Mouse (Mus musculus) testis, adult 2 months (tissue): ENCODE results near the gene Fus. TPM values are rescaled to one million over a fixed set of nuclear protein-coding genes. Genes with fewer than 3 reads are reported as not detected.

Experiments used
- H3K27ac ChIP-seq: fragments of 200-500 bp; 2 replicates; pipeline ENCODE4 v1.5.1; 2012; ENCODE audit warnings: low read depth, low read length; ENCODE audit not compliant: control insufficient read depth, insufficient read depth
- H3K27me3 ChIP-seq: fragments of 200-500 bp; 2 replicates; pipeline ENCODE4 v1.6.1; 2012; ENCODE audit warnings: mild to moderate bottlenecking, low read length, moderate library complexity; ENCODE audit not compliant: control insufficient read depth, insufficient read depth
- H3K36me3 ChIP-seq: fragments of 200-500 bp; 2 replicates; pipeline ENCODE4 v1.6.1; 2012; ENCODE audit warnings: mild to moderate bottlenecking, low read length; ENCODE audit not compliant: control insufficient read depth, insufficient read depth
- H3K4me1 ChIP-seq: fragments of 200-500 bp; 2 replicates; pipeline ENCODE4 v1.6.1; 2012; ENCODE audit warnings: low read length; ENCODE audit not compliant: control insufficient read depth, insufficient read depth
- H3K4me3 ChIP-seq: fragments of 200-500 bp; 2 replicates; pipeline ENCODE4 v1.5.1; 2012; ENCODE audit warnings: low read depth, mild to moderate bottlenecking, low read length, moderate library complexity, mixed read lengths; ENCODE audit not compliant: control insufficient read depth
- CTCF ChIP-seq: fragments of 200-500 bp; IDR thresholded peaks from 2 replicates; pipeline ENCODE4 v1.5.1; 2012; ENCODE audit warnings: low read depth, mild to moderate bottlenecking, inconsistent platforms, low read length, moderate library complexity; ENCODE audit not compliant: control insufficient read depth, insufficient read depth, insufficient replicate concordance
- POLR2A ChIP-seq: fragments of 200-500 bp; IDR thresholded peaks from 2 replicates; pipeline ENCODE4 v1.6.1; 2012; ENCODE audit warnings: low read depth, mild to moderate bottlenecking, inconsistent platforms, low read length, moderate library complexity; ENCODE audit not compliant: control insufficient read depth
- polyA plus RNA-seq: library from polyadenylated mRNA; depleted of rRNA; stranded (reverse); fragments of >200 nt; gene quantifications from 2 replicates; pipeline ENCODE4 v1.2.3, GENCODE M21; 2012

Gene Fus
- polyA plus RNA-seq, 1 experiment = 306 TPM

DNA sequence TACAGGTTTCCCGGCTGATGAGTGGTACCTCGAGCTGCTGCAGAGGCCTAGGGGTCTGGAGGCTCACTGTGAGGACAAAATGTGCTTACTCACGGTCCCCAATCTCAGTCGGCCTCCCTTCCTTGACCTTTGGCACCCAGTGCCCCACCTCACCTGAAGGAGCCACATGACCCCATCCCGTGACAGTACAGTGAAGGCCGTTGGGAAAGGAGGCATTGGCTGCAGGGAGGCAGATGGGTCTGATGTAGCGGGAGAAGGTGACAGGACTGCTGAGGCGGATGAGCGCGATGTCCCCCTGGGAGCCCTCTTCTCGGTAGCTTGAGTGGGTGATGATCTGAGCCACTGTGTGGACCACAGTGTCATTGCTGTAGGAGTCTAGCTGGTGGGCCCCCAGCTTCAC is 40.4 kb upstream of the Fus start:
- H3K4me3 ChIP-seq = no peak overlapping the region
- peaks cover 19% of the 10 kb centered on the region for H3K4me1 ChIP-seq

DNA sequence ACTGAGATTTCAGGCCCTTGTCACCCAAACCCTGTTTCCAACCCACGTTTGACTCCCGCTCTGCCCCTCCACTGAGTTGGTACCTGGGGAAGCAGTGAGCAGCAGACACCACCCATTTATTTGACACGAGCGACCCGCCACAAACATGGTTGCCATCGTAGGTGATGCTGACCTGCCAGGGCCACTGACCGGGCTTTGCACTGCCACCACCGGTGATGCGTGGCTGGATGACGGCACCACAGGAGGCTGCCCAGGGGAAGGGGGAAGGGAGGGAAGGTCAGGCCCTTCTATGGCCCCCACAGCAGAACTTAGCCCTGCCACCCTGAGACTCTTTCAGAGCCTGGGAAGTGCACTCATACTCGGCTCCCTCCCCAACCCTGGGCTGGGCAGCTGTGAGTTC is 39.5 kb upstream of the Fus start:
- Histone ChIP-seq H3K36me3 (peaks cover 2% of the 10 kb centered on the region), H3K27ac (no peak overlapping the region), H3K27me3 (no peaks in the 10 kb centered on the region), H3K4me3 (no peak overlapping the region), H3K4me1 (peaks cover 19% of the 10 kb centered on the region)
- TF ChIP-seq CTCF = no peak
- no peak for TF ChIP-seq POLR2A

More for the DNA sequence above, 40.4 kb upstream of the Fus start:
- H3K36me3 ChIP-seq = peaks cover 2% of the 10 kb centered on the region
- TF ChIP-seq POLR2A (no peak), CTCF (no peak)
- H3K27ac ChIP-seq = no peak overlapping the region
- no peaks in the 10 kb centered on the region for H3K27me3 ChIP-seq

DNA sequence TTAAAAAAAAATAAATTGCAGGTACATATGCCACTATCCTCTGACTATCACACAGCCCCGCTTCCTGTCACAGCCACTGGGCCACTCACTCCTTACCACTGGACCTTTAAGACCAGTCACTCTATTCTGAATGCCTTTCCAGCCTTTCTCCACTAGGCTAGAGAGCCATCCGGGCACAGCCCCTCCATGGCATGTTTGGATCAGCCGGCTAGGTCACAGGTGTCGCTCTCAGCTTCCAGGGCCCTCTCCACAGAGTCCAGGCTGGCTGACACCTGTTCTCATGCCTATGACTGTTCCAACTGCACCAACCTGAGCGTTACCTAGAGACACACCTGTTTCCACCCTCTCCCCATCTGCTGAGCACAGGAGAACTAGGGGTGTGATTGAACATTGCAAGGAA is 38.7 kb upstream of the Fus start:
- H3K4me1 ChIP-seq = peaks cover 18% of the 10 kb centered on the region
- H3K27me3 ChIP-seq = no peaks in the 10 kb centered on the region
- H3K36me3 ChIP-seq = peaks cover 2% of the 10 kb centered on the region
- no peak overlapping the region for H3K4me3 ChIP-seq
- TF ChIP-seq CTCF (no peak), POLR2A (no peak)
- H3K27ac ChIP-seq = no peak overlapping the region

DNA sequence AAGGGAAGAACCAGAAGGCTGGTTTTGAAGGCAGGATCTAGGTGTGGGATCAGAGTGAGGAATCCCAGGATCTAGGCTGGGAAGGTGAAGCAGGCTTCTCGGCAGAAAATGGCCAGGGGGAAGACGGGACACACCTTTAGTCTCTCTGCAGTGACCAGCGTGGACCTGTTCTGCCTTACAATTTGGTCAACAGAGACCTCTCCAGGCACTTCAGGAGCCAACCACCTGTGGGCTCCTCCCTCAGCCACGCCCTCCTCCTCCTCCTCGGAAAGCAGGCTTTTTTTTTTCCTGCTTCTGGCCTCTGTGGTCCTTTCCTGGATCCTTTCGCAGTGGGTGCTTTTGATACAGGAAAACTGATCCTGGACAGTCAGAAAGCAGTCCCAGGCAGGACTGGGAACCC is 37.3 kb upstream of the Fus start, which contains the start of gene Prss8:
Gene Prss8, minus strand, starts transcription at position 182 of the 400 bp plus-strand sequence.
- H3K27ac ChIP-seq = no peak within 1 kb of the TSS
- H3K36me3 ChIP-seq = peaks cover 2% of the 10 kb centered on the region; the same call in 1 of the 2 replicates
- peaks cover 14% of the 10 kb centered on the region for H3K4me1 ChIP-seq
- TF ChIP-seq CTCF (no peak), POLR2A (no peak)
- H3K27me3 ChIP-seq = no peaks in the 10 kb centered on the region
- peak within 1 kb of the TSS; percentile 4; the same call in 1 of the 2 replicates for H3K4me3 ChIP-seq

DNA sequence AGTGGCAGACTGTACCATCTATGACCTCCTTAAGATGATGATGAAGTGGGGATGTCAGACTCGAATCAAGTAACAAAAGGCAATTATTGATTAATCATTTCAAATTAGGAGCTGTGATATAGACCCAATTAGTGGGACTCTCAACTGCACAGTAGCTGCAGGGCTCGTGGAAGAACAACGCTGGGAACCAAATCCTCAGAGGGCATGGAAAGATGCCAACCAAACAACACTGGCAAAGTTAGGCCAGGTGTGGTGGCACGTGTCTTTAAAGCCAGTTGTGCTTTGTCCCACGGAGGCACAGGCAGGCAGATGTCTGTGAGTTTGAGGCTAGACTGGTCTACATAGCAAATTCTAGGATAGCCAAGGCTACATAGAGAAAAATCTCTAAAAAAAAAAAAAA is 36.6 kb upstream of the Fus start:
- Histone ChIP-seq H3K4me1 (peaks cover 18% of the 10 kb centered on the region), H3K4me3 (no peak overlapping the region), H3K27ac (no peak overlapping the region), H3K27me3 (no peaks in the 10 kb centered on the region), H3K36me3 (peaks cover 2% of the 10 kb centered on the region; the same call in 1 of the 2 replicates)
- no peak for TF ChIP-seq CTCF
- no peak for TF ChIP-seq POLR2A

DNA sequence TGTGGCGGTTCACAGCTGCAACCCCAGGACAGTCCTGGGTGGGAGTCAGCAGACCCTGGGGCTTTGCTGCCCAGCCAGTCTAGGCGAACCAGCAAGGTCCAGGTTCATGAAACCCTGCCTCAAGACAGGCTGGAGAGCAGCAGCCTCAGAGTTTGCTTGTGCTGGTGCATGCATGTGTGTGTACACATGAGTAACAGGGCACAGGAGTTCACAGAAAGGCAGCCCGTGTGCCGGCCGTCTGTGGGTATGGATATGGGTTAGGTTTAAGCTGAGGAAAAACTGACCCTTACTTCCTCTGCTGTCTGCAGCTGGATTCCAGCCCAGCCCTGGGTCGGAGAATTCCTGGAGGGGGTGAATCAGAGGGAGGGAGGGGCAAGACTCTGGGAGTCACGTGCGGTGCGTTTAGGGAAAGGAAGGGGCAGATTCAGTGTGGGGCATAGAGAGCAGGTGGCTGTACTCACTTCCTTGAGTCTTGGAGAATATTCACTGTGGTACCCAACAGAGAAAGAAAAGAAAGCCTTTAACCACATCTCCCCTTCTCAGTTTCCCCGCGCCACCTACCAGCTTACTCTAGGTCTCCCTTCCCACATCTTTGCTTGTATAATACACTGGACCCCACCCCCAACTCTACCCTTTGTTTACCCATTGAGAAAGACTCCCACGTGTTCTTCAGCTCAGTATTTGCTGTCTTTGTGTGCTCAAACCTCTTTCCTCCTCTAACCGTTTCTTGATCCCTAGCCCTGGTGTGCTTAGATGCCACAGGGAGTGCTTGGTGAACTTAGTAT is 35.7 kb upstream of the Fus start:
- H3K4me3 ChIP-seq = no peak overlapping the region
- TF ChIP-seq POLR2A (no peak), CTCF (no peak)
- H3K36me3 ChIP-seq = no peaks in the 10 kb centered on the region
- H3K4me1 ChIP-seq = peaks cover 25% of the 10 kb centered on the region
- H3K27me3 ChIP-seq = no peaks in the 10 kb centered on the region
- no peak overlapping the region for H3K27ac ChIP-seq

DNA sequence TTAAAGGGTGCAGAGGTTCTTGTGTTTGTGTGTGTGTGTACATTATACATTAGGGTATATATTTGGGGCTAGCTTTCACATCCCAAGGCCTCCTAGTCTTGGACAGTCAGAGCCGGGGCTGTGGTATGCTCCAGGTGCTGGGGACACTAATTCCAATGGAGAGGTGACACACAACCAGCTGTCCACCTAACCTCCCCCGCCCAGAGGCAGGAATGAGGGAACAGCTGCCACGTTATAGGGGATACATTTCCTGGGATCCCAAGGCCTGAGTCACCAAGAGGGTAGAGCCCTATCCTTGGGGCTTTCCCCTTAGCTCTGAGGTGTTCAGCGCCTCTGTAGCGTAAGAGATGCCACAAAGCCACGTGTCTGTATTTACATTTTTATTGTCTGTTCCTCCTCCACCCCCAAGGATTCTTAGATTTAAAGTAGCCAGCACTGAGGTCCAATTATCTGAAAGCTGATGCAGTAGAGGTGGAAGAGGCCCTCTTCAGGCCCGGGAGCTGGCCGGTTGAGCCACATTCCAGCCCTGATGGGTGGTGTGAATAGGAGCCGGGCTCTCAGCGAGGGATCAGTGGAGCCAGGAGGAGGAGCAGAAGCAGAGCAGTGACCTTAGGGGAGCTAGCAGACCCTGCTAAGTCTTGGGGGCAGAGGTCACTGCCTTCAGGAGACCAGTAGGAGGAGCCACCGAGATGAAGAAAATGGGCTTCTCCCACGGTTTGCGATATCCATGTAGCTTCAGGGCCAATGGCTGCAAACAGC is 34.8 kb upstream of the Fus start:
- Histone ChIP-seq H3K4me3 (no peak overlapping the region), H3K27ac (no peak overlapping the region), H3K36me3 (no peaks in the 10 kb centered on the region), H3K4me1 (peaks cover 26% of the 10 kb centered on the region), H3K27me3 (no peaks in the 10 kb centered on the region)
- no peak for TF ChIP-seq POLR2A
- TF ChIP-seq CTCF = no peak
